Mouse (Mus musculus) thymus, adult 18-20 months (tissue): ENCODE measurements around the gene Slc38a10.

Experiments
- DNase-seq, 2 experiments: peaks; one replicate each; pipeline ENCODE4 v3.0.0; 2022; ENCODE audit warnings: mixed read lengths in 2 of 2

Slc38a10 gene

GRCm38 (mm10) chr11:120136796-120137624 is 14.1 kb downstream of the Slc38a10 start:
- DNase-seq = no peak

- no peak for DNase-seq
These were observed 15.0 kb downstream of the Slc38a10 start for GRCm38 (mm10) chr11:120136195-120136594.

- DNase-seq = no peak
These were observed 16.2 kb downstream of the Slc38a10 start for GRCm38 (mm10) chr11:120134847-120135530.

- no peak for DNase-seq
These were observed 17.0 kb downstream of the Slc38a10 start for GRCm38 (mm10) chr11:120134148-120134547.

- no peak for DNase-seq
These were observed 21.9 kb downstream of the Slc38a10 start for GRCm38 (mm10) chr11:120129281-120129680.

- DNase-seq = no peak
These were observed 24.3 kb downstream of the Slc38a10 start for GRCm38 (mm10) chr11:120126845-120127244.

- DNase-seq = no peak
These were observed 29.0 kb downstream of the Slc38a10 start for GRCm38 (mm10) chr11:120122126-120122525.

- DNase-seq = no peak
These were observed 30.3 kb downstream of the Slc38a10 start for GRCm38 (mm10) chr11:120120642-120121420.

GRCm38 (mm10) chr11:120119936-120120541 is 31.1 kb downstream of the Slc38a10 start:
- DNase-seq = no peak

GRCm38 (mm10) chr11:120119108-120119507 is 32.0 kb downstream of the Slc38a10 start:
- DNase-seq = no peak

GRCm38 (mm10) chr11:120117626-120118025 is 33.5 kb downstream of the Slc38a10 start:
- DNase-seq = no peak

- no peak for DNase-seq
These were observed 36.5 kb downstream of the Slc38a10 start for GRCm38 (mm10) chr11:120114488-120115215.

GRCm38 (mm10) chr11:120112136-120112535 is 39.0 kb downstream of the Slc38a10 start:
- no peak for DNase-seq

- DNase-seq = peak in 1 of 2 experiments; percentile 23
These were observed 40.1 kb downstream of the Slc38a10 start for GRCm38 (mm10) chr11:120111033-120111432.

GRCm38 (mm10) chr11:120110554-120110953 is 40.6 kb downstream of the Slc38a10 start:
- DNase-seq = no peak

GRCm38 (mm10) chr11:120109558-120110210 is 41.5 kb downstream of the Slc38a10 start:
- no peak for DNase-seq

- no peak for DNase-seq
These were observed 43.4 kb downstream of the Slc38a10 start for GRCm38 (mm10) chr11:120107796-120108195.

- no peak for DNase-seq
These were observed 44.1 kb downstream of the Slc38a10 start for GRCm38 (mm10) chr11:120107026-120107425.

GRCm38 (mm10) chr11:120103431-120103997 is 47.6 kb downstream of the Slc38a10 start:
- DNase-seq = no peak

GRCm38 (mm10) chr11:120101036-120101435 is 50.1 kb downstream of the Slc38a10 start:
- peak in 1 of 2 experiments; percentile 55 for DNase-seq
